Mouse (Mus musculus): ENCODE data around the gene Zkscan3. TPM values are rescaled to one million over a fixed set of nuclear protein-coding genes. Genes with fewer than 3 reads are reported as not detected.

Zkscan3 gene
- polyA plus RNA-seq, 1 experiment from 2014 or later = 20.7 TPM

DNA sequence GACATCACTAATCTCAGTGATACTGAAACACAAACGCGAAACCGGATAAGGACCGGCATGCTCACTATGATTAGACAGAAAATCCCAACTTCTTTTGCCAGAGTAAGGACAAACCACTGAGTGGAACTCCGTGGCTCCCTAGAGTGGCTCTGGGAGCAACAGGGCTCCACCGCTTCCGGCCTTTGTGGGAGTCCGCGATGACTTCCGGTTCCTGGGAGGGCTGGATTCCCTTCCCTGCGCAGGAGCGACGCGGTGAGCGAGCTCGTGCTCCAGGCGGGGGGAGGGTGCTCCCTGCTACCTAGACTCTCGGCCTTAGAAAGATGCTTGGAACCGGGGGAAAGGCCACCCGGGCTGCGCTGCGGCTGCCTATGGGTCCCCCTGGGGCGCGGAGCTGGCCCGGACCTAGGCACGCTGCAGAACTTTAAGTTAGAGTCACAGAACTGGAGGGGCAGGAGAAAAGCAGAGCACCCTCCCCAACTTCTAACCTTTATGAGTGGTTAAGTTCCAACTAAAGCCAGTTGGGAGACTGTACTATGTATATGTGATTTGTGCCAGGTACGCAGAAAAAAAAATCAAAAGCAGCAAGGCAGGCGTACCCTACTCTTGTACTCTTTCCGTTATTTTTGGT, 39.8 kb downstream of the Zkscan3 start, which contains the start of gene Zscan12:
Gene Zscan12, plus strand, starts transcription at position 200 of the 628 bp plus-strand sequence.
- 2% methylated on average over 29 of the region's 29 CpGs for WGBS (ENCODE audit: missing documents)
- H3K36me3 ChIP-seq (ENCODE audit: inconsistent target) = 0 out of 2 replicates have a peak, but pooled peaks cover 5% of the 10 kb centered on the region
- H3K4me3 ChIP-seq (ENCODE audit: inconsistent target) = peak within 1 kb of the TSS; percentile 64
- H3K79me2 ChIP-seq (ENCODE audit: inconsistent target) = no peaks in the 10 kb centered on the region
- no peak within 1 kb of the TSS for H3K27ac ChIP-seq

GRCm38 (mm10) chr13:21350593-21350992, 52.0 kb downstream of the Zkscan3 start:
- no peaks in the 10 kb centered on the region for H3K79me2 ChIP-seq (ENCODE audit: inconsistent target)
- H3K36me3 ChIP-seq (ENCODE audit: inconsistent target) = no peaks in the 10 kb centered on the region
- H3K27ac ChIP-seq = no peak overlapping the region
- no peak overlapping the region for H3K4me3 ChIP-seq (ENCODE audit: inconsistent target)

DNA sequence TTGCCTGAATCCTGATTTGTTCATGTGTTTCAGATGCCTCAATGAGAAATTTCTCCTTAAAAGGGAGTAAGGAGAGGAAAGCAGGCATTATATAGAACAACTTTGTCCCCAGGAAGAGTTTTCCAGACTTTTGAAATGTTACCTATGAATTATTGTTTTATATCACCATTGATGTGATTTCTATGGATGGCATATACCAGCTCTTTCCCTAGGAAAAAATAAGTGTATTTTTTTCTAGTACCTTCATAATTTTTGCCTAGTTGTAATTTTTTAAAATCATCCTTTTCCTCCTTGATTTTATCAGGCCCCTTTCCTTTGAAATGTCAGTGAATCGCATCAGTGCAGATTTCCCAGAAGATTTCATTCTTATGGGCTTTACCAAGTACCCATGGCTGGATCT, 55.9 kb downstream of the Zkscan3 start, which contains the start of gene Olfr1367:
Gene Olfr1367, plus strand, starts transcription at position 301 of the 400 bp plus-strand sequence.
- Histone ChIP-seq H3K27ac (no peak within 1 kb of the TSS), H3K36me3 (ENCODE audit: inconsistent target) (no peaks in the 10 kb centered on the region), H3K79me2 (ENCODE audit: inconsistent target) (no peaks in the 10 kb centered on the region), H3K4me3 (ENCODE audit: inconsistent target) (no peak within 1 kb of the TSS)
- WGBS (ENCODE audit: missing documents) = 100% methylated on average over 1 of the region's 1 CpGs

Other genes starting within 250 kb of the Zkscan3 start
- gene Trim27, start 223.3 kb downstream of the Zkscan3 start, polyA plus RNA-seq (2018) = 29.7 to 59.8 TPM (median 37.0 TPM) in 3 replicates
- not detected in 3 replicates for gene Gpx5, start 110.0 kb downstream of the Zkscan3 start, polyA plus RNA-seq (2018)
- gene Gpx6, start 90.6 kb downstream of the Zkscan3 start, polyA plus RNA-seq (2018) = not detected in 3 replicates
- gene Olfr1367, start 55.8 kb downstream of the Zkscan3 start, polyA plus RNA-seq (2018) = not detected in 3 replicates
- 3.2 to 5.9 TPM (median 4.1 TPM) in 3 replicates for gene Zscan12, start 39.9 kb downstream of the Zkscan3 start, polyA plus RNA-seq (2018)
- not detected in 3 replicates for gene Pgbd1, start 38.3 kb upstream of the Zkscan3 start, polyA plus RNA-seq (2018)
- gene Zscan26, start 51.0 kb upstream of the Zkscan3 start, polyA plus RNA-seq (2018) = 11.1 to 21.4 TPM (median 17.0 TPM) in 3 replicates
- 0.29 to 0.41 TPM in 2 of 3 replicates, not detected in the other for gene Nkapl, start 65.8 kb upstream of the Zkscan3 start, polyA plus RNA-seq (2018)
- gene Zkscan4, start 76.2 kb upstream of the Zkscan3 start, polyA plus RNA-seq (2018) = 0.47 to 0.84 TPM (median 0.63 TPM) in 3 replicates
- not detected in 3 replicates for gene Gm10065, start 76.7 kb upstream of the Zkscan3 start, polyA plus RNA-seq (2018)
- 0.11 to 0.38 TPM (median 0.23 TPM) in 3 replicates for gene AK157302, start 92.5 kb upstream of the Zkscan3 start, polyA plus RNA-seq (2018)
- 3.8 to 14.2 TPM (median 11.7 TPM) in 3 replicates for gene Gm11273, start 98.7 kb upstream of the Zkscan3 start, polyA plus RNA-seq (2018)
- gene Zkscan8, start 128.4 kb upstream of the Zkscan3 start, polyA plus RNA-seq (2018) = 3.0 to 3.6 TPM (median 3.4 TPM) in 3 replicates
- gene Olfr1366, start 140.1 kb upstream of the Zkscan3 start, polyA plus RNA-seq (2018) = not detected in 3 replicates
- not detected in 3 replicates for gene Olfr1535, start 157.1 kb upstream of the Zkscan3 start, polyA plus RNA-seq (2018)
- gene Olfr1364, start 179.0 kb upstream of the Zkscan3 start, polyA plus RNA-seq (2018) = not detected in 3 replicates
- gene Olfr1362, start 211.3 kb upstream of the Zkscan3 start, polyA plus RNA-seq (2018) = not detected in 3 replicates
- gene Olfr11, start 239.8 kb upstream of the Zkscan3 start, polyA plus RNA-seq (2018) = not detected in 3 replicates

All from macrophage (primary cell).